Mouse (Mus musculus) MEL (cell line): Measurements from ENCODE around the gene Zfpm1. TPM values are rescaled to one million over a fixed set of nuclear protein-coding genes. Genes with fewer than 3 reads are reported as not detected.

ENCODE experiments used
- DNase-seq: peaks from one replicate; pipeline ENCODE4 v3.0.0; 2011; ENCODE audit warnings: low read depth, low spot score
- H3K27ac ChIP-seq: 2 replicates; pipeline ENCODE4 v1.5.1; 2012; ENCODE audit warnings: low read depth, mild to moderate bottlenecking, control low read depth, low read length, moderate library complexity; ENCODE audit not compliant: control insufficient read depth
- H3K27me3 ChIP-seq, 2 experiments: fragments of 150-350 bp in 1 of 2; sonication (generic) in 1 of 2; 2 replicates each; pipeline ENCODE4 v1.6.1; 2012; ENCODE audit warnings: low read length in 2 of 2, mild to moderate bottlenecking in 2 of 2, improper control_type of control experiment in 1 of 2, moderate library complexity in 1 of 2; ENCODE audit not compliant: insufficient read depth in 2 of 2, control insufficient read depth in 1 of 2
- H3K36me3 ChIP-seq, 2 experiments: 2 replicates each; pipeline ENCODE4 v1.6.1; 2012 to 2014; ENCODE audit warnings: low read length in 2 of 2, improper control_type of control experiment in 1 of 2, inconsistent platforms in 1 of 2, mild to moderate bottlenecking in 1 of 2; ENCODE audit not compliant: insufficient read depth in 2 of 2, control insufficient read depth in 1 of 2
- H3K4me1 ChIP-seq, 2 experiments: fragments of 150-350 bp in 1 of 2; sonication (generic) in 1 of 2; 2 replicates each; pipeline ENCODE4 v1.6.1; 2012; ENCODE audit warnings: low read length in 2 of 2, improper control_type of control experiment in 1 of 2, mild to moderate bottlenecking in 1 of 2; ENCODE audit not compliant: insufficient read depth in 2 of 2, control insufficient read depth in 1 of 2
- H3K4me3 ChIP-seq, 2 experiments: fragments of 150-350 bp in 1 of 2; sonication (generic) in 1 of 2; 2 replicates each; pipeline ENCODE4 v1.5.1; 2012; ENCODE audit warnings: low read depth in 2 of 2, low read length in 2 of 2, mild to moderate bottlenecking in 2 of 2, moderate library complexity in 2 of 2, control low read depth in 1 of 2, improper control_type of control experiment in 1 of 2; ENCODE audit not compliant: control insufficient read depth in 1 of 2, insufficient read depth in 1 of 2
- H3K79me2 ChIP-seq: 2 replicates; pipeline ENCODE4 v1.6.1; 2012; ENCODE audit warnings: mild to moderate bottlenecking, low read length, moderate library complexity; ENCODE audit not compliant: control insufficient read depth, poor library complexity, insufficient read depth
- H3K9ac ChIP-seq: 2 replicates; pipeline ENCODE4 v1.6.1; 2012; ENCODE audit warnings: low read depth, mild to moderate bottlenecking, control low read depth, low read length, moderate library complexity; ENCODE audit not compliant: control insufficient read depth, poor library complexity, severe bottlenecking
- H3K9me3 ChIP-seq: fragments of 150-350 bp; sonication (generic); replicated peaks from 2 replicates; pipeline ENCODE4 v1.6.1; 2012; ENCODE audit warnings: mild to moderate bottlenecking, low read length, improper control_type of control experiment, moderate library complexity; ENCODE audit not compliant: insufficient read depth
- BHLHE40 ChIP-seq: IDR thresholded peaks from 2 replicates; pipeline ENCODE4 v1.6.1; 2012; ENCODE audit warnings: low read depth, mild to moderate bottlenecking, inconsistent platforms, low read length, improper control_type of control experiment, borderline replicate concordance
- CHD1 ChIP-seq: IDR thresholded peaks from 2 replicates; pipeline ENCODE4 v1.6.1; 2012; ENCODE audit warnings: low read depth, mild to moderate bottlenecking, inconsistent platforms, low read length, improper control_type of control experiment
- CHD2 ChIP-seq: IDR thresholded peaks from 2 replicates; pipeline ENCODE4 v1.6.1; 2011; ENCODE audit warnings: low read length, improper control_type of control experiment
- CTCF ChIP-seq, 3 experiments: IDR thresholded peaks in 2 of 3; conservative IDR thresholded peaks in 1 of 3; 2 replicates each; pipeline ENCODE4 v1.5.1; 2011 to 2012; ENCODE audit warnings: low read length in 3 of 3, low read depth in 2 of 3, mild to moderate bottlenecking in 2 of 3, improper control_type of control experiment in 1 of 3, inconsistent platforms in 1 of 3, mixed read lengths in 1 of 3, moderate library complexity in 1 of 3; ENCODE audit not compliant: control insufficient read depth in 1 of 3, insufficient read depth in 1 of 3, poor library complexity in 1 of 3, severe bottlenecking in 1 of 3
- E2F4 ChIP-seq: IDR thresholded peaks from 2 replicates; pipeline ENCODE4 v1.6.1; 2011; ENCODE audit warnings: low read depth, low read length, improper control_type of control experiment, borderline replicate concordance
- ELF1 ChIP-seq: IDR thresholded peaks from 2 replicates; pipeline ENCODE4 v1.6.1; 2014; ENCODE audit warnings: low read depth, mild to moderate bottlenecking, inconsistent platforms, low read length, improper control_type of control experiment, moderate library complexity
- EP300 ChIP-seq, 2 experiments: IDR thresholded peaks; 2 replicates each; pipeline ENCODE4 v1.6.1; 2011; ENCODE audit warnings: improper control_type of control experiment in 2 of 2, low read length in 2 of 2, low read depth in 1 of 2, mild to moderate bottlenecking in 1 of 2
- ETS1 ChIP-seq: IDR thresholded peaks from 2 replicates; pipeline ENCODE4 v1.6.1; 2012; ENCODE audit warnings: low read depth, mild to moderate bottlenecking, inconsistent platforms, low read length, improper control_type of control experiment, moderate library complexity
- GABPA ChIP-seq: IDR thresholded peaks from 2 replicates; pipeline ENCODE4 v1.6.1; 2012; ENCODE audit warnings: low read depth, mild to moderate bottlenecking, inconsistent platforms, low read length, improper control_type of control experiment, moderate library complexity
- GATA1 ChIP-seq: IDR thresholded peaks from 2 replicates; pipeline ENCODE4 v1.6.1; 2011; ENCODE audit warnings: low read depth, low read length, improper control_type of control experiment
- JUND ChIP-seq: IDR thresholded peaks from 2 replicates; pipeline ENCODE4 v1.6.1; 2011; ENCODE audit warnings: low read depth, mild to moderate bottlenecking, improper control_type of control experiment, low read length
- KAT2A ChIP-seq: conservative IDR thresholded peaks from 2 replicates; pipeline ENCODE4 v1.6.1; 2012; ENCODE audit warnings: low read depth, low read length, improper control_type of control experiment, inconsistent platforms
- MAFK ChIP-seq: IDR thresholded peaks from 2 replicates; pipeline ENCODE4 v1.6.1; 2011; ENCODE audit warnings: low read depth, mild to moderate bottlenecking, low read length, improper control_type of control experiment, borderline replicate concordance
- MAX ChIP-seq: IDR thresholded peaks from 2 replicates; pipeline ENCODE4 v1.6.1; 2011; ENCODE audit warnings: low read length, improper control_type of control experiment
- MAZ ChIP-seq: IDR thresholded peaks from 2 replicates; pipeline ENCODE4 v1.6.1; 2012; ENCODE audit warnings: low read depth, mild to moderate bottlenecking, inconsistent platforms, low read length, improper control_type of control experiment
- MEF2A ChIP-seq: IDR thresholded peaks from 2 replicates; pipeline ENCODE4 v1.6.1; 2014; ENCODE audit warnings: low read depth, mild to moderate bottlenecking, inconsistent platforms, low read length, improper control_type of control experiment; ENCODE audit not compliant: poor library complexity, insufficient replicate concordance, severe bottlenecking; ENCODE audit errors: extremely low read depth
- MXI1 ChIP-seq: IDR thresholded peaks from 2 replicates; pipeline ENCODE4 v1.6.1; 2011; ENCODE audit warnings: mild to moderate bottlenecking, low read depth, low read length, improper control_type of control experiment
- MYB ChIP-seq: IDR thresholded peaks from 2 replicates; pipeline ENCODE4 v1.6.1; 2011; ENCODE audit warnings: mild to moderate bottlenecking, low read depth, low read length, improper control_type of control experiment
- MYC ChIP-seq: IDR thresholded peaks from 2 replicates; pipeline ENCODE4 v1.6.1; 2011; ENCODE audit warnings: low read depth, mild to moderate bottlenecking, low read length, improper control_type of control experiment, moderate library complexity
- NELFE ChIP-seq: IDR thresholded peaks from 2 replicates; pipeline ENCODE4 v1.6.1; 2011; ENCODE audit warnings: low read depth, low read length, improper control_type of control experiment
- NRF1 ChIP-seq: IDR thresholded peaks from 2 replicates; pipeline ENCODE4 v1.6.1; 2014; ENCODE audit warnings: low read depth, mild to moderate bottlenecking, inconsistent platforms, low read length, improper control_type of control experiment, moderate library complexity; ENCODE audit not compliant: poor library complexity, insufficient read depth, severe bottlenecking
- POLR2A ChIP-seq, 2 experiments: IDR thresholded peaks; 2 replicates each; pipeline ENCODE4 v1.6.1; 2011 to 2012; ENCODE audit warnings: low read length in 2 of 2, mild to moderate bottlenecking in 2 of 2, control low read depth in 1 of 2, improper control_type of control experiment in 1 of 2, low read depth in 1 of 2, moderate library complexity in 1 of 2; ENCODE audit not compliant: control insufficient read depth in 1 of 2, insufficient read depth in 1 of 2, poor library complexity in 1 of 2
- POLR2AphosphoS2 ChIP-seq: IDR thresholded peaks from 2 replicates; pipeline ENCODE4 v1.6.1; 2011; ENCODE audit warnings: low read length, improper control_type of control experiment
- POLR2AphosphoS5 ChIP-seq: IDR thresholded peaks from 2 replicates; pipeline ENCODE4 v1.6.1; 2012; ENCODE audit warnings: low read depth, borderline replicate concordance, mild to moderate bottlenecking, inconsistent platforms, low read length, moderate library complexity, mixed read lengths
- RAD21 ChIP-seq: IDR thresholded peaks from 2 replicates; pipeline ENCODE4 v1.6.1; 2011; ENCODE audit warnings: mild to moderate bottlenecking, low read depth, low read length, improper control_type of control experiment
- RCOR1 ChIP-seq: IDR thresholded peaks from 2 replicates; pipeline ENCODE4 v1.6.1; 2012; ENCODE audit warnings: low read depth, mild to moderate bottlenecking, inconsistent platforms, low read length, improper control_type of control experiment
- SIN3A ChIP-seq: IDR thresholded peaks from 2 replicates; pipeline ENCODE4 v1.6.1; 2012; ENCODE audit warnings: low read length, improper control_type of control experiment, inconsistent platforms
- SMC3 ChIP-seq: IDR thresholded peaks from 2 replicates; pipeline ENCODE4 v1.6.1; 2011; ENCODE audit warnings: low read depth, low read length, improper control_type of control experiment
- TAL1 ChIP-seq: IDR thresholded peaks from 2 replicates; pipeline ENCODE4 v1.6.1; 2012; ENCODE audit warnings: mild to moderate bottlenecking, inconsistent platforms, low read length, moderate library complexity, mixed read lengths
- TBP ChIP-seq: IDR thresholded peaks from 2 replicates; pipeline ENCODE4 v1.8.0; 2011; ENCODE audit warnings: low read depth, low read length, improper control_type of control experiment
- TCF12 ChIP-seq: IDR thresholded peaks from 2 replicates; pipeline ENCODE4 v1.6.1; 2014; ENCODE audit warnings: low read depth, mild to moderate bottlenecking, inconsistent platforms, low read length, improper control_type of control experiment, moderate library complexity
- UBTF ChIP-seq: IDR thresholded peaks from 2 replicates; pipeline ENCODE4 v1.6.1; 2012; ENCODE audit warnings: low read depth, mild to moderate bottlenecking, inconsistent platforms, low read length, improper control_type of control experiment, moderate library complexity, borderline replicate concordance; ENCODE audit not compliant: insufficient read depth
- USF1 ChIP-seq: IDR thresholded peaks from 2 replicates; pipeline ENCODE4 v1.6.1; 2014; ENCODE audit warnings: low read depth, mild to moderate bottlenecking, inconsistent platforms, low read length, improper control_type of control experiment, moderate library complexity
- USF2 ChIP-seq, 2 experiments: IDR thresholded peaks; 2 replicates each; pipeline ENCODE4 v1.6.1; 2011 to 2012; ENCODE audit warnings: improper control_type of control experiment in 2 of 2, low read length in 2 of 2, borderline replicate concordance in 1 of 2, inconsistent platforms in 1 of 2, low read depth in 1 of 2, mild to moderate bottlenecking in 1 of 2; ENCODE audit not compliant: insufficient read depth in 1 of 2
- ZC3H11A ChIP-seq: IDR thresholded peaks from 2 replicates; pipeline ENCODE4 v1.6.1; 2012; ENCODE audit warnings: low read depth, mild to moderate bottlenecking, inconsistent platforms, low read length, improper control_type of control experiment
- ZKSCAN1 ChIP-seq: IDR thresholded peaks from 2 replicates; pipeline ENCODE4 v1.6.1; 2012; ENCODE audit warnings: low read depth, mild to moderate bottlenecking, inconsistent platforms, low read length, improper control_type of control experiment, moderate library complexity
- ZMIZ1 ChIP-seq: IDR thresholded peaks from 2 replicates; pipeline ENCODE4 v1.6.1; 2012; ENCODE audit warnings: low read depth, mild to moderate bottlenecking, inconsistent platforms, low read length, improper control_type of control experiment, moderate library complexity
- ZNF384 ChIP-seq: IDR thresholded peaks from 2 replicates; pipeline ENCODE4 v1.6.1; 2012; ENCODE audit warnings: low read depth, mild to moderate bottlenecking, inconsistent platforms, low read length, improper control_type of control experiment
- polyA plus RNA-seq, 2 experiments: library from polyadenylated mRNA; stranded (reverse) in 1 of 2; unstranded in 1 of 2; fragments of >175 nt in 1 of 2; fragments of >200 nt in 1 of 2; gene quantifications; 2 replicates each; pipeline versions ENCODE4 v1.2.1 to v1.2.4; 2012; ENCODE audit warnings: low replicate concordance in 2 of 2, low read depth in 1 of 2; ENCODE audit not compliant: insufficient read length in 2 of 2, insufficient read depth in 1 of 2, missing spikeins in 1 of 2
- total RNA-seq: library from RNA; depleted of rRNA; stranded (reverse); fragments of 300-350 nt; gene quantifications from 2 replicates; pipeline ENCODE4 v1.2.3, GENCODE M21; 2012

Gene Zfpm1
- total and polyA plus RNA-seq, 3 experiments, result 133 to 343 (median 260) TPM

GRCm38 (mm10) chr8:122286899-122287298 is 5.0 kb downstream of the Zfpm1 start:
- peak; percentile 76 for DNase-seq
- TF ChIP-seq CHD1, result no peak
- TF ChIP-seq TAL1, result peak; percentile 97
- no peak for TF ChIP-seq CTCF (IDR thresholded peaks at IDR 0.05 in 2 of 3, conservative IDR thresholded peaks at IDR 0.05 in 1 of 3; ENCODE audit: control insufficient read depth in 1 of 3, insufficient read depth in 1 of 3, low read depth in 2 of 3, low read length in 3 of 3, poor library complexity in 1 of 3, severe bottlenecking in 1 of 3)
- TF ChIP-seq ETS1, result peak; percentile 84
- peak; percentile 95 for TF ChIP-seq TCF12
- TF ChIP-seq EP300 (IDR thresholded peaks at IDR 0.05; ENCODE audit: low read depth in 1 of 2, low read length in 2 of 2), result peak; percentile 81 to 92
- TF ChIP-seq POLR2A (IDR thresholded peaks at IDR 0.05; ENCODE audit: control insufficient read depth in 1 of 2, insufficient read depth in 1 of 2, low read depth in 1 of 2, low read length in 2 of 2, poor library complexity in 1 of 2), result no peak
- TF ChIP-seq ZC3H11A, result no peak
- no peak for TF ChIP-seq ZNF384
- no peak for TF ChIP-seq JUND
- TF ChIP-seq CHD2, result no peak
- no peak for TF ChIP-seq NRF1
- TF ChIP-seq POLR2AphosphoS2, result no peak
- TF ChIP-seq USF1, result no peak
- peak; percentile 66; the same call in 1 of the 2 replicates for TF ChIP-seq MYC
- TF ChIP-seq MAX, result peak; percentile 53; the same call in 1 of the 2 replicates
- TF ChIP-seq BHLHE40, result peak; percentile 88
- no peak for TF ChIP-seq POLR2AphosphoS5
- no peak for TF ChIP-seq ZKSCAN1
- TF ChIP-seq SIN3A, result peak; percentile 72
- no peak for TF ChIP-seq NELFE
- TF ChIP-seq RCOR1, result no peak
- TF ChIP-seq ZMIZ1, result no peak
- no peak for TF ChIP-seq RAD21
- peak; percentile 66; the same call in 1 of the 2 replicates for TF ChIP-seq MAZ
- no peak for TF ChIP-seq KAT2A
- no peak for TF ChIP-seq E2F4
- TF ChIP-seq MEF2A, result 0 out of 2 replicates have a peak, but pooled peaks have one; percentile 16
- no peak for TF ChIP-seq MAFK
- TF ChIP-seq MXI1, result 0 out of 2 replicates have a peak, but pooled peaks have one; percentile 33
- no peak for TF ChIP-seq GABPA
- 0 out of 2 replicates have a peak, but pooled peaks have one; percentile 36 for TF ChIP-seq MYB
- TF ChIP-seq ELF1, result no peak
- no peak for TF ChIP-seq SMC3
- peak; percentile 90 for TF ChIP-seq GATA1
- no peak for TF ChIP-seq USF2 (IDR thresholded peaks at IDR 0.05; ENCODE audit: borderline replicate concordance in 1 of 2, insufficient read depth in 1 of 2, low read depth in 1 of 2, low read length in 2 of 2)
- no peak for TF ChIP-seq UBTF
- TF ChIP-seq TBP, result no peak

More at GRCm38 (mm10) chr8:122286899-122287298, 5.0 kb downstream of the Zfpm1 start:
- Histone ChIP-seq H3K27ac (peak overlapping the region; percentile 91), H3K27me3 (no peaks in the 10 kb centered on the region), H3K9ac (peak overlapping the region; percentile 92), H3K4me3 (no peak overlapping the region), H3K79me2 (peaks cover 95% of the 10 kb centered on the region), H3K36me3 (peaks cover 0 to 63% of the 10 kb centered on the region in 2 experiments; a peak in 3 of 4 replicates), H3K9me3 (no peaks in the 10 kb centered on the region), H3K4me1 (peaks cover 17 to 67% of the 10 kb centered on the region in 2 experiments; a peak in 3 of 4 replicates)
